Mouse (Mus musculus) midbrain, embryonic 14.5 days (tissue): ENCODE measurements at regions not wholly inside any gene's neighbourhood (a gene's known extent, or its start where the extent isn't known, plus 50 kb on each side); places are given as distances from the start of the nearest gene placed in this dataset.
A peak's percentile ranks its signal among the peaks of the same experiment; 100 is the strongest.

ENCODE experiments used
- ATAC-seq: fragments of 200-750 bp; cut with Nextera tagmentation; 2 replicates; pipeline ENCODE4 v1.8.0; 2017; ENCODE audit warnings: moderate number of reproducible peaks, moderate library complexity; ENCODE audit not compliant: low FRiP score, low TSS enrichment
- DNase-seq: peaks from one replicate; pipeline ENCODE4 v3.0.0-alpha.2; 2015
- H3K27ac ChIP-seq: fragments of 300-500 bp; sonication (generic); replicated peaks from 2 replicates; pipeline ENCODE4 v1.5.1; 2014; ENCODE audit warnings: mild to moderate bottlenecking, low read depth, low read length, moderate library complexity
- H3K27me3 ChIP-seq: fragments of 300-500 bp; sonication (generic); 2 replicates; pipeline ENCODE4 v1.6.1; 2014; ENCODE audit warnings: low read length, control low read depth, mixed read lengths; ENCODE audit not compliant: control insufficient read depth, insufficient read depth
- H3K36me3 ChIP-seq: fragments of 300-500 bp; sonication (generic); 2 replicates; pipeline ENCODE4 v1.6.1; 2014; ENCODE audit warnings: low read length, control low read depth; ENCODE audit not compliant: control insufficient read depth, insufficient read depth
- H3K4me1 ChIP-seq: fragments of 300-500 bp; sonication (generic); 2 replicates; pipeline ENCODE4 v1.6.1; 2014; ENCODE audit warnings: mild to moderate bottlenecking, antibody characterized with exemption, low read length, control low read depth; ENCODE audit not compliant: control insufficient read depth, insufficient read depth
- H3K4me2 ChIP-seq: fragments of 300-500 bp; sonication (generic); 2 replicates; pipeline ENCODE4 v1.6.1; 2014; ENCODE audit warnings: mild to moderate bottlenecking, low read length, moderate library complexity
- H3K4me3 ChIP-seq: fragments of 300-500 bp; sonication (generic); replicated peaks from 2 replicates; pipeline ENCODE4 v1.5.1; 2014; ENCODE audit warnings: low read depth, low read length
- H3K9ac ChIP-seq: fragments of 300-500 bp; sonication (generic); replicated peaks from 2 replicates; pipeline ENCODE4 v1.6.1; 2014; ENCODE audit warnings: mild to moderate bottlenecking, low read length, moderate library complexity
- H3K9me3 ChIP-seq: fragments of 300-500 bp; sonication (generic); 2 replicates; pipeline ENCODE4 v1.6.1; 2016; ENCODE audit warnings: low read length, control low read depth, mixed read lengths; ENCODE audit not compliant: control insufficient read depth
- WGBS: fragments of 180-500 bp; shearing (Covaris S2); extraction: QIAGEN DNeasy Blood & Tissue Kit; methylation state at CpG from one replicate; pipeline ENCODE4 v1.1.7; 2014; 5-methylcytosine and 5-hydroxymethylcytosine counted together

- ATAC-seq (no peak), DNase-seq (no peak)
- no peak overlapping the region for H3K4me2 ChIP-seq
- H3K9ac ChIP-seq, result no peak overlapping the region
- no peaks in the 10 kb centered on the region for H3K36me3 ChIP-seq
- no peaks in the 10 kb centered on the region for H3K27me3 ChIP-seq
- H3K9me3 ChIP-seq, result no peaks in the 10 kb centered on the region
- H3K4me3 ChIP-seq, result no peak overlapping the region
- H3K4me1 ChIP-seq, result no peaks in the 10 kb centered on the region
- no peak overlapping the region for H3K27ac ChIP-seq
- 82% methylated on average over 2 of the region's 2 CpGs for WGBS
These were observed 895.8 kb upstream of the Tmprss15 start for GRCm38 (mm10) chr16:79986746-79987145.

DNA sequence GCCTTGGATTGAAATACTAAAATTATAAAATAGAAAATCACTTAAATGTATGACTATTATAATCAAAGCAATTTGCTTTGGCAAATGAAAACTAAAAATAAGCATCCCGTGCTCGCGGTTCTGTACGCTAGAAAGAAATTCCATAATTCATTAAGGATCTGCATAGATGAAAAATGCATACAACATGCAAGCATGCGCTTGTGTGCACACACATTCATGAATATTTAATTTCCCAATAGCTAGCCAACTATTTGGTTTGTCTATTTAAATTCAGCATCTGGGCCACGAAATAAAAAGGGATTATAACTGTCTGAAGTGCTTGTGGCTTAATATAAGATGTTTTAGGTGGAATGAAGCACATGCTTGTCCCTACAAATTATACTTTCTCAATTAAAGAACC, 881.2 kb upstream of the Tmprss15 start:
- 37% methylated on average over 6 of the region's 6 CpGs for WGBS
- no peaks in the 10 kb centered on the region for H3K9me3 ChIP-seq
- no peaks in the 10 kb centered on the region for H3K36me3 ChIP-seq
- H3K27ac ChIP-seq, result no peak overlapping the region
- peaks cover 2% of the 10 kb centered on the region; the same call in 1 of the 2 replicates for H3K4me1 ChIP-seq
- no peaks in the 10 kb centered on the region for H3K27me3 ChIP-seq
- no peak overlapping the region for H3K4me3 ChIP-seq
- no peak overlapping the region for H3K9ac ChIP-seq
- peak; percentile 62; the same call in 1 of the 2 replicates for ATAC-seq
- DNase-seq, result peak; percentile 59
- H3K4me2 ChIP-seq, result no peak overlapping the region

- H3K36me3 ChIP-seq, result no peaks in the 10 kb centered on the region
- 74% methylated on average over 2 of the region's 2 CpGs for WGBS
- H3K4me1 ChIP-seq, result no peaks in the 10 kb centered on the region
- no peak overlapping the region for H3K9ac ChIP-seq
- H3K9me3 ChIP-seq, result no peaks in the 10 kb centered on the region
- H3K27ac ChIP-seq, result no peak overlapping the region
- ATAC-seq (no peak), DNase-seq (no peak)
- no peaks in the 10 kb centered on the region for H3K27me3 ChIP-seq
- no peak overlapping the region for H3K4me3 ChIP-seq
- no peak overlapping the region for H3K4me2 ChIP-seq
These were observed 846.1 kb upstream of the Tmprss15 start for GRCm38 (mm10) chr16:79937042-79937441.

GRCm38 (mm10) chr16:79907126-79907525, 816.2 kb upstream of the Tmprss15 start:
- WGBS, result 39% methylated on average over 1 of the region's 1 CpGs
- DNase-seq (peak; percentile 78), ATAC-seq (no peak)
- no peak overlapping the region for H3K27ac ChIP-seq
- H3K4me3 ChIP-seq, result no peak overlapping the region
- no peak overlapping the region for H3K9ac ChIP-seq
- H3K4me2 ChIP-seq, result no peak overlapping the region
- no peaks in the 10 kb centered on the region for H3K27me3 ChIP-seq
- H3K9me3 ChIP-seq, result no peaks in the 10 kb centered on the region
- no peaks in the 10 kb centered on the region for H3K4me1 ChIP-seq
- no peaks in the 10 kb centered on the region for H3K36me3 ChIP-seq

GRCm38 (mm10) chr16:79901467-79901866, 810.6 kb upstream of the Tmprss15 start:
- Histone ChIP-seq H3K27me3 (no peaks in the 10 kb centered on the region), H3K4me3 (no peak overlapping the region), H3K4me2 (no peak overlapping the region), H3K4me1 (no peaks in the 10 kb centered on the region), H3K9ac (no peak overlapping the region), H3K27ac (no peak overlapping the region), H3K36me3 (no peaks in the 10 kb centered on the region), H3K9me3 (no peaks in the 10 kb centered on the region)
- WGBS, result 74% methylated on average over 2 of the region's 2 CpGs
- DNase-seq, result peak; percentile 71
- no peak for ATAC-seq

DNA sequence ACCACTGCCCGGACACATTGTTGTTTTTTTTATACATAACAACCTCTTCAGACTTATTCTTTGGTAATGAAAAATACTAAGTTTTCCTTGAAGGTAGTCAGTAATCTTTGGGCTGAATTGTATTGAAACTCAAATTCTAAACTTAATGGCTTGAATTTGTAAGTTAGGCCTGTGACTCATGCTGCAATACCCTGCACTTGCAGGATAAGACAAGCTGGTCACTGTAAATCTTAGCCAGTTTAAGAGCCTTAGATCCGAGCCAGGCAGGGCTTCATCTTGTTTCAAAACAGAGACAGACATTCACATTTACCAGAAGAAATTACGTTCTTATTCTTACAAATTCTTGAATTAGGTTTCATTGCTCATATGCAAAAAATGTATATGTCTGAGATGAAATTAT, 791.0 kb upstream of the Tmprss15 start:
- 85% methylated on average over 3 of the region's 3 CpGs for WGBS
- H3K4me1 ChIP-seq, result no peaks in the 10 kb centered on the region
- H3K9me3 ChIP-seq, result no peaks in the 10 kb centered on the region
- H3K4me3 ChIP-seq, result no peak overlapping the region
- no peaks in the 10 kb centered on the region for H3K36me3 ChIP-seq
- H3K4me2 ChIP-seq, result no peak overlapping the region
- H3K27me3 ChIP-seq, result no peaks in the 10 kb centered on the region
- ATAC-seq (no peak), DNase-seq (no peak)
- H3K9ac ChIP-seq, result no peak overlapping the region
- no peak overlapping the region for H3K27ac ChIP-seq

- WGBS, result 90% methylated on average over 4 of the region's 4 CpGs
- DNase-seq (no peak), ATAC-seq (no peak)
- Histone ChIP-seq H3K27me3 (no peaks in the 10 kb centered on the region), H3K4me3 (no peak overlapping the region), H3K36me3 (no peaks in the 10 kb centered on the region), H3K9ac (no peak overlapping the region), H3K4me2 (no peak overlapping the region), H3K9me3 (no peaks in the 10 kb centered on the region), H3K27ac (no peak overlapping the region), H3K4me1 (no peaks in the 10 kb centered on the region)
These were observed 787.2 kb upstream of the Tmprss15 start for GRCm38 (mm10) chr16:79878063-79878462.

- Histone ChIP-seq H3K4me2 (no peak overlapping the region), H3K4me1 (no peaks in the 10 kb centered on the region), H3K27me3 (no peaks in the 10 kb centered on the region), H3K9ac (no peak overlapping the region), H3K9me3 (no peaks in the 10 kb centered on the region), H3K4me3 (no peak overlapping the region), H3K27ac (no peak overlapping the region), H3K36me3 (no peaks in the 10 kb centered on the region)
- DNase-seq (no peak), ATAC-seq (no peak)
- 78% methylated on average over 1 of the region's 1 CpGs for WGBS
These were observed 785.9 kb upstream of the Tmprss15 start for GRCm38 (mm10) chr16:79876827-79877226.

GRCm38 (mm10) chr16:79870578-79871270, 779.8 kb upstream of the Tmprss15 start:
- no peak overlapping the region for H3K4me3 ChIP-seq
- ATAC-seq (peak; percentile 34; the same call in 1 of the 2 replicates), DNase-seq (peak; percentile 54)
- no peaks in the 10 kb centered on the region for H3K27me3 ChIP-seq
- H3K36me3 ChIP-seq, result no peaks in the 10 kb centered on the region
- WGBS, result 62% methylated on average over 8 of the region's 8 CpGs
- no peak overlapping the region for H3K27ac ChIP-seq
- no peaks in the 10 kb centered on the region for H3K9me3 ChIP-seq
- H3K9ac ChIP-seq, result no peak overlapping the region
- no peak overlapping the region for H3K4me2 ChIP-seq
- H3K4me1 ChIP-seq, result no peaks in the 10 kb centered on the region
